Mouse (Mus musculus): ENCODE results near the gene Exoc8. TPM values are rescaled to one million over a fixed set of nuclear protein-coding genes. Genes with fewer than 3 reads are reported as not detected.

The Exoc8 gene
- polyA plus RNA-seq, 1 experiment = 13.1 TPM

GRCm38 (mm10) chr8:124845573-124845972 is 51.9 kb downstream of the Exoc8 start:
- no peaks in the 10 kb centered on the region for H3K4me1 ChIP-seq (ENCODE audit: control insufficient read depth, insufficient read depth, low read length)
- no peaks in the 10 kb centered on the region for H3K27me3 ChIP-seq (ENCODE audit: control insufficient read depth, insufficient read depth, low read length)
- TF ChIP-seq CTCF (IDR thresholded peaks at IDR 0.05; ENCODE audit: control insufficient read depth, insufficient read depth, insufficient replicate concordance, low read depth, low read length) (no peak), POLR2A (IDR thresholded peaks at IDR 0.05; ENCODE audit: control insufficient read depth, low read depth, low read length) (no peak)
- no peak overlapping the region for H3K4me3 ChIP-seq (ENCODE audit: control insufficient read depth, low read depth, low read length)
- no peak overlapping the region for H3K27ac ChIP-seq (ENCODE audit: control insufficient read depth, insufficient read depth, low read depth, low read length)
- H3K36me3 ChIP-seq (ENCODE audit: control insufficient read depth, insufficient read depth, low read length) = no peaks in the 10 kb centered on the region; the same call in none of the 2 replicates

- Histone ChIP-seq H3K27me3 (ENCODE audit: control insufficient read depth, insufficient read depth, low read length) (no peaks in the 10 kb centered on the region), H3K27ac (ENCODE audit: control insufficient read depth, insufficient read depth, low read depth, low read length) (no peak overlapping the region), H3K36me3 (ENCODE audit: control insufficient read depth, insufficient read depth, low read length) (no peaks in the 10 kb centered on the region; the same call in none of the 2 replicates), H3K4me1 (ENCODE audit: control insufficient read depth, insufficient read depth, low read length) (no peaks in the 10 kb centered on the region), H3K4me3 (ENCODE audit: control insufficient read depth, low read depth, low read length) (no peak overlapping the region)
- no peak for TF ChIP-seq POLR2A (IDR thresholded peaks at IDR 0.05; ENCODE audit: control insufficient read depth, low read depth, low read length)
- TF ChIP-seq CTCF (IDR thresholded peaks at IDR 0.05; ENCODE audit: control insufficient read depth, insufficient read depth, insufficient replicate concordance, low read depth, low read length) = no peak
Observed at GRCm38 (mm10) chr8:124845131-124845530, 52.4 kb downstream of the Exoc8 start.

Other genes with a start within 250 kb of the Exoc8 start
- 15.9 and 17.3 TPM in 2 replicates for gene 2310022B05Rik, start 234.3 kb downstream of the Exoc8 start, polyA plus RNA-seq (2012; rRNA removed)
- 8.2 and 9.2 TPM in 2 replicates for gene Ttc13, start 175.7 kb downstream of the Exoc8 start, polyA plus RNA-seq (2012; rRNA removed)
- 13.5 and 14.9 TPM in 2 replicates for gene Arv1, start 175.6 kb downstream of the Exoc8 start, polyA plus RNA-seq (2012; rRNA removed)
- gene Fam89a, start 145.9 kb downstream of the Exoc8 start, polyA plus RNA-seq (2012; rRNA removed) = 10.9 and 11.2 TPM in 2 replicates
- 0.43 and 0.49 TPM in 2 replicates for gene Trim67, start 104.6 kb downstream of the Exoc8 start, polyA plus RNA-seq (2012; rRNA removed)
- 256 and 262 TPM in 2 replicates for gene Gnpat, start 34.7 kb downstream of the Exoc8 start, polyA plus RNA-seq (2012; rRNA removed)
- 7.6 and 9.5 TPM in 2 replicates for gene 2810004N23Rik, start 34.6 kb downstream of the Exoc8 start, polyA plus RNA-seq (2012; rRNA removed)
- 119 and 129 TPM in 2 replicates for gene Sprtn, start 181 bp upstream of the Exoc8 start, polyA plus RNA-seq (2012; rRNA removed)
- gene Egln1, start 51.6 kb upstream of the Exoc8 start, polyA plus RNA-seq (2012; rRNA removed) = 3.8 and 4.2 TPM in 2 replicates
- gene Tsnax, start 115.3 kb upstream of the Exoc8 start, polyA plus RNA-seq (2012; rRNA removed) = 32.2 and 41.8 TPM in 2 replicates
- 0.21 and 0.29 TPM in 2 replicates for gene Disc1, start 156.5 kb upstream of the Exoc8 start, polyA plus RNA-seq (2012; rRNA removed)